Mouse (Mus musculus): ENCODE data around the gene Ebpl. TPM values are rescaled to one million over a fixed set of nuclear protein-coding genes. Genes with fewer than 3 reads are reported as not detected.

Gene Ebpl
- polyA plus RNA-seq, 1 experiment from 2014 or later: 13.4 TPM

GRCm38 (mm10) chr14:61390586-61390985 lies 30.3 kb upstream of the Ebpl start:
- ATAC-seq (replicated peaks; ENCODE audit: low FRiP score, low read depth) (no peak), DNase-seq (ENCODE audit: low spot score) (no peak)
- H3K27ac ChIP-seq: no peak overlapping the region
- H3K27me3 ChIP-seq (ENCODE audit: insufficient read depth, low read length): no peaks in the 10 kb centered on the region
- no peak overlapping the region for H3K4me2 ChIP-seq (ENCODE audit: low read length)
- no peaks in the 10 kb centered on the region for H3K9me3 ChIP-seq (replicated peaks; ENCODE audit: low read length)
- 0 out of 2 replicates have a peak, but pooled peaks cover 5% of the 10 kb centered on the region for H3K36me3 ChIP-seq (ENCODE audit: insufficient read depth, low read length)
- no peak overlapping the region for H3K9ac ChIP-seq (ENCODE audit: low read depth, low read length)
- H3K4me1 ChIP-seq (replicated peaks; ENCODE audit: insufficient read depth, low read length): no peaks in the 10 kb centered on the region
- 87% methylated on average over 3 of the region's 3 CpGs for WGBS
- no peak overlapping the region for H3K4me3 ChIP-seq (replicated peaks; ENCODE audit: low read depth, low read length)
- TF ChIP-seq CTCF (IDR thresholded peaks at IDR 0.05; ENCODE audit: low read depth): no peak

- Histone ChIP-seq H3K4me1 (replicated peaks; ENCODE audit: insufficient read depth, low read length) (no peaks in the 10 kb centered on the region), H3K27me3 (ENCODE audit: insufficient read depth, low read length) (no peaks in the 10 kb centered on the region), H3K4me3 (replicated peaks; ENCODE audit: low read depth, low read length) (no peak overlapping the region), H3K4me2 (ENCODE audit: low read length) (no peak overlapping the region), H3K9me3 (replicated peaks; ENCODE audit: low read length) (no peaks in the 10 kb centered on the region), H3K27ac (no peak overlapping the region), H3K9ac (ENCODE audit: low read depth, low read length) (no peak overlapping the region), H3K36me3 (ENCODE audit: insufficient read depth, low read length) (peaks cover 8% of the 10 kb centered on the region; the same call in 1 of the 2 replicates)
- 90% methylated on average over 2 of the region's 2 CpGs for WGBS
- DNase-seq (ENCODE audit: low spot score) (no peak), ATAC-seq (replicated peaks; ENCODE audit: low FRiP score, low read depth) (no peak)
- TF ChIP-seq CTCF (IDR thresholded peaks at IDR 0.05; ENCODE audit: low read depth): no peak
These were observed 7.1 kb upstream of the Ebpl start for GRCm38 (mm10) chr14:61367290-61367689.

- no peak overlapping the region for H3K4me3 ChIP-seq (replicated peaks; ENCODE audit: low read depth, low read length)
- H3K36me3 ChIP-seq (ENCODE audit: insufficient read depth, low read length): peaks cover 3% of the 10 kb centered on the region; the same call in 1 of the 2 replicates
- 86% methylated on average over 3 of the region's 3 CpGs for WGBS
- no peak overlapping the region for H3K4me2 ChIP-seq (ENCODE audit: low read length)
- H3K9me3 ChIP-seq (replicated peaks; ENCODE audit: low read length): no peaks in the 10 kb centered on the region
- ATAC-seq (replicated peaks; ENCODE audit: low FRiP score, low read depth): no peak
- H3K9ac ChIP-seq (ENCODE audit: low read depth, low read length): no peak overlapping the region
- H3K27me3 ChIP-seq (ENCODE audit: insufficient read depth, low read length): no peaks in the 10 kb centered on the region
- DNase-seq (ENCODE audit: low spot score): no peak
- no peak for TF ChIP-seq CTCF (IDR thresholded peaks at IDR 0.05; ENCODE audit: low read depth)
- H3K4me1 ChIP-seq (replicated peaks; ENCODE audit: insufficient read depth, low read length): no peaks in the 10 kb centered on the region
- H3K27ac ChIP-seq: no peak overlapping the region
These were observed 4.4 kb upstream of the Ebpl start for GRCm38 (mm10) chr14:61364656-61365055.

GRCm38 (mm10) chr14:61363734-61364133 lies 3.5 kb upstream of the Ebpl start:
- 94% methylated on average over 2 of the region's 2 CpGs for WGBS
- peaks cover 3% of the 10 kb centered on the region; the same call in 1 of the 2 replicates for H3K36me3 ChIP-seq (ENCODE audit: insufficient read depth, low read length)
- H3K4me3 ChIP-seq (replicated peaks; ENCODE audit: low read depth, low read length): no peak overlapping the region
- H3K4me1 ChIP-seq (replicated peaks; ENCODE audit: insufficient read depth, low read length): no peaks in the 10 kb centered on the region
- H3K27ac ChIP-seq: no peak overlapping the region
- H3K27me3 ChIP-seq (ENCODE audit: insufficient read depth, low read length): no peaks in the 10 kb centered on the region
- no peak overlapping the region for H3K4me2 ChIP-seq (ENCODE audit: low read length)
- ATAC-seq (replicated peaks; ENCODE audit: low FRiP score, low read depth): no peak
- no peak for TF ChIP-seq CTCF (IDR thresholded peaks at IDR 0.05; ENCODE audit: low read depth)
- no peak overlapping the region for H3K9ac ChIP-seq (ENCODE audit: low read depth, low read length)
- DNase-seq (ENCODE audit: low spot score): no peak
- no peaks in the 10 kb centered on the region for H3K9me3 ChIP-seq (replicated peaks; ENCODE audit: low read length)

- TF ChIP-seq CTCF (IDR thresholded peaks at IDR 0.05; ENCODE audit: low read depth): no peak
- peaks cover 2% of the 10 kb centered on the region; the same call in 1 of the 2 replicates for H3K36me3 ChIP-seq (ENCODE audit: insufficient read depth, low read length)
- no peak overlapping the region for H3K9ac ChIP-seq (ENCODE audit: low read depth, low read length)
- H3K4me2 ChIP-seq (ENCODE audit: low read length): no peak overlapping the region
- DNase-seq (ENCODE audit: low spot score) (no peak), ATAC-seq (replicated peaks; ENCODE audit: low FRiP score, low read depth) (no peak)
- no peak overlapping the region for H3K27ac ChIP-seq
- no peak overlapping the region for H3K4me3 ChIP-seq (replicated peaks; ENCODE audit: low read depth, low read length)
- H3K4me1 ChIP-seq (replicated peaks; ENCODE audit: insufficient read depth, low read length): no peaks in the 10 kb centered on the region
- H3K27me3 ChIP-seq (ENCODE audit: insufficient read depth, low read length): no peaks in the 10 kb centered on the region
- H3K9me3 ChIP-seq (replicated peaks; ENCODE audit: low read length): no peaks in the 10 kb centered on the region
- 97% methylated on average over 2 of the region's 2 CpGs for WGBS
These were observed 2.0 kb upstream of the Ebpl start for GRCm38 (mm10) chr14:61362268-61362667.

- peak; percentile 11 for DNase-seq (ENCODE audit: low spot score)
- 46% methylated on average over 3 of the region's 3 CpGs for WGBS
- H3K4me2 ChIP-seq (ENCODE audit: low read length): peak overlapping the region; percentile 66
- TF ChIP-seq CTCF (IDR thresholded peaks at IDR 0.05; ENCODE audit: low read depth): no peak
- H3K9me3 ChIP-seq (replicated peaks; ENCODE audit: low read length): no peaks in the 10 kb centered on the region
- no peak overlapping the region; the same call in 1 of the 2 replicates for H3K4me3 ChIP-seq (replicated peaks; ENCODE audit: low read depth, low read length)
- no peak for ATAC-seq (replicated peaks; ENCODE audit: low FRiP score, low read depth)
- H3K36me3 ChIP-seq (ENCODE audit: insufficient read depth, low read length): no peaks in the 10 kb centered on the region
- H3K9ac ChIP-seq (ENCODE audit: low read depth, low read length): no peak overlapping the region; the same call in 1 of the 2 replicates
- no peaks in the 10 kb centered on the region for H3K27me3 ChIP-seq (ENCODE audit: insufficient read depth, low read length)
- H3K4me1 ChIP-seq (replicated peaks; ENCODE audit: insufficient read depth, low read length): no peaks in the 10 kb centered on the region
- H3K27ac ChIP-seq: no peak overlapping the region
These were observed 807 bp upstream of the Ebpl start for GRCm38 (mm10) chr14:61360981-61361511.
